Mouse (Mus musculus) embryonic facial prominence, embryonic 11.5 days (tissue): ENCODE measurements around the gene 1700003F12Rik. TPM values are rescaled to one million over a fixed set of nuclear protein-coding genes. Genes with fewer than 3 reads are reported as not detected.

ENCODE experiments used
- ATAC-seq: fragments of 200-750 bp; cut with Nextera tagmentation; replicated peaks from 2 replicates; pipeline ENCODE4 v1.8.0; 2017; ENCODE audit warnings: low read depth; ENCODE audit not compliant: insufficient number of reproducible peaks, low FRiP score, low TSS enrichment
- DNase-seq: peaks from one replicate; pipeline ENCODE4 v3.0.0-alpha.2; 2015; ENCODE audit warnings: low spot score
- H3K27ac ChIP-seq: fragments of 300-500 bp; sonication (generic); replicated peaks from 2 replicates; pipeline ENCODE4 v1.5.1; 2014; ENCODE audit warnings: mild to moderate bottlenecking, low read depth, low read length, control low read depth
- H3K27me3 ChIP-seq: fragments of 300-500 bp; sonication (generic); 2 replicates; pipeline ENCODE4 v1.6.1; 2014; ENCODE audit warnings: mild to moderate bottlenecking, low read length, moderate library complexity, mixed read lengths; ENCODE audit not compliant: control insufficient read depth, insufficient read depth
- H3K36me3 ChIP-seq: fragments of 300-500 bp; sonication (generic); replicated peaks from 2 replicates; pipeline ENCODE4 v1.6.1; 2014; ENCODE audit warnings: low read depth, mild to moderate bottlenecking, low read length, moderate library complexity, mixed read lengths; ENCODE audit not compliant: control insufficient read depth, insufficient read depth
- H3K4me1 ChIP-seq: fragments of 300-500 bp; sonication (generic); 2 replicates; pipeline ENCODE4 v1.6.1; 2014; ENCODE audit warnings: low read length, mixed read lengths; ENCODE audit not compliant: control insufficient read depth, insufficient read depth
- H3K4me2 ChIP-seq: fragments of 300-500 bp; sonication (generic); 2 replicates; pipeline ENCODE4 v1.6.1; 2014; ENCODE audit warnings: low read depth, mild to moderate bottlenecking, control low read depth, low read length, moderate library complexity
- H3K4me3 ChIP-seq: fragments of 300-500 bp; sonication (generic); 2 replicates; pipeline ENCODE4 v1.5.1; 2014; ENCODE audit warnings: low read depth, low read length, control low read depth
- H3K9ac ChIP-seq: fragments of 300-500 bp; sonication (generic); replicated peaks from 2 replicates; pipeline ENCODE4 v1.6.1; 2014; ENCODE audit warnings: mild to moderate bottlenecking, control low read depth, low read length
- H3K9me3 ChIP-seq: fragments of 300-500 bp; sonication (generic); replicated peaks from 2 replicates; pipeline ENCODE4 v1.6.1; 2016; ENCODE audit warnings: mild to moderate bottlenecking, low read length, inconsistent platforms, mixed read lengths; ENCODE audit not compliant: control insufficient read depth
- WGBS: fragments of 180-500 bp; shearing (Covaris S2); extraction: QIAGEN DNeasy Blood & Tissue Kit; methylation state at CpG from one replicate; pipeline ENCODE4 v1.1.7; 2014; 5-methylcytosine and 5-hydroxymethylcytosine counted together
- polyA plus RNA-seq: library from polyadenylated mRNA; unstranded; fragments of >200 nt; fragmentation: Nextera tagmentation; extraction: Ambion mirVana; gene quantifications from 2 replicates; pipeline ENCODE4 v1.2.1, GENCODE M21; 2014

1700003F12Rik gene
- polyA plus RNA-seq, 1 experiment from 2014 or later, result 1.5 TPM

GRCm38 (mm10) chr2:154570666-154571065, 23.8 kb downstream of the 1700003F12Rik start:
- Histone ChIP-seq H3K36me3 (no peaks in the 10 kb centered on the region), H3K9ac (no peak overlapping the region), H3K27me3 (no peaks in the 10 kb centered on the region), H3K4me2 (no peak overlapping the region), H3K4me3 (no peak overlapping the region), H3K4me1 (peaks cover 11% of the 10 kb centered on the region), H3K27ac (no peak overlapping the region), H3K9me3 (no peaks in the 10 kb centered on the region)
- ATAC-seq (no peak), DNase-seq (no peak)
- 68% methylated on average over 4 of the region's 4 CpGs for WGBS

- no peak overlapping the region for H3K4me2 ChIP-seq
- peaks cover 11% of the 10 kb centered on the region for H3K4me1 ChIP-seq
- H3K9ac ChIP-seq, result no peak overlapping the region
- H3K9me3 ChIP-seq, result no peaks in the 10 kb centered on the region
- WGBS, result 84% methylated on average over 4 of the region's 4 CpGs
- H3K27ac ChIP-seq, result no peak overlapping the region
- H3K36me3 ChIP-seq, result no peaks in the 10 kb centered on the region
- H3K4me3 ChIP-seq, result no peak overlapping the region
- H3K27me3 ChIP-seq, result no peaks in the 10 kb centered on the region
- DNase-seq (no peak), ATAC-seq (no peak)
Measured at GRCm38 (mm10) chr2:154571266-154571665, 24.4 kb downstream of the 1700003F12Rik start.

- H3K27me3 ChIP-seq, result no peaks in the 10 kb centered on the region
- H3K9me3 ChIP-seq, result no peaks in the 10 kb centered on the region
- H3K4me3 ChIP-seq, result no peak overlapping the region
- no peak overlapping the region for H3K9ac ChIP-seq
- ATAC-seq (no peak), DNase-seq (no peak)
- H3K27ac ChIP-seq, result no peak overlapping the region
- no peaks in the 10 kb centered on the region for H3K36me3 ChIP-seq
- peaks cover 11% of the 10 kb centered on the region for H3K4me1 ChIP-seq
- H3K4me2 ChIP-seq, result no peak overlapping the region
- 77% methylated on average over 8 of the region's 8 CpGs for whole genome bisulfite sequencing
Measured at GRCm38 (mm10) chr2:154571976-154572375, 25.1 kb downstream of the 1700003F12Rik start.

- DNase-seq, result no peak
- Histone ChIP-seq H3K4me1 (peaks cover 11% of the 10 kb centered on the region), H3K4me3 (no peak overlapping the region), H3K36me3 (no peaks in the 10 kb centered on the region), H3K9ac (no peak overlapping the region), H3K27me3 (no peaks in the 10 kb centered on the region), H3K27ac (no peak overlapping the region), H3K9me3 (no peaks in the 10 kb centered on the region), H3K4me2 (no peak overlapping the region)
- WGBS, result 88% methylated on average over 3 of the region's 3 CpGs
- no peak for ATAC-seq
Measured at GRCm38 (mm10) chr2:154572996-154573395, 26.1 kb downstream of the 1700003F12Rik start.

- H3K27me3 ChIP-seq, result no peaks in the 10 kb centered on the region
- no peak overlapping the region for H3K4me3 ChIP-seq
- H3K4me1 ChIP-seq, result no peaks in the 10 kb centered on the region
- DNase-seq, result no peak
- H3K9ac ChIP-seq, result no peak overlapping the region
- no peaks in the 10 kb centered on the region for H3K36me3 ChIP-seq
- no peak for ATAC-seq
- no peak overlapping the region for H3K27ac ChIP-seq
- 56% methylated on average over 7 of the region's 7 CpGs for WGBS
- H3K4me2 ChIP-seq, result no peak overlapping the region
- H3K9me3 ChIP-seq, result no peaks in the 10 kb centered on the region
Measured at GRCm38 (mm10) chr2:154574271-154574670, 27.4 kb downstream of the 1700003F12Rik start.

GRCm38 (mm10) chr2:154576876-154577743, 30.2 kb downstream of the 1700003F12Rik start:
- no peaks in the 10 kb centered on the region for H3K27me3 ChIP-seq
- H3K9me3 ChIP-seq, result no peaks in the 10 kb centered on the region
- no peak overlapping the region for H3K4me2 ChIP-seq
- no peaks in the 10 kb centered on the region for H3K4me1 ChIP-seq
- ATAC-seq (peak; percentile 60), DNase-seq (no peak)
- no peaks in the 10 kb centered on the region for H3K36me3 ChIP-seq
- no peak overlapping the region for H3K27ac ChIP-seq
- no peak overlapping the region for H3K4me3 ChIP-seq
- H3K9ac ChIP-seq, result no peak overlapping the region
- 42% methylated on average over 12 of the region's 12 CpGs for WGBS

GRCm38 (mm10) chr2:154577744-154578067, 30.8 kb downstream of the 1700003F12Rik start:
- no peaks in the 10 kb centered on the region for H3K9me3 ChIP-seq
- no peaks in the 10 kb centered on the region for H3K4me1 ChIP-seq
- H3K9ac ChIP-seq, result no peak overlapping the region
- 72% methylated on average over 6 of the region's 6 CpGs for WGBS
- ATAC-seq, result 0 out of 2 replicates have a peak, but pooled peaks have one; percentile 26
- no peak for DNase-seq
- no peaks in the 10 kb centered on the region for H3K36me3 ChIP-seq
- no peak overlapping the region for H3K4me2 ChIP-seq
- H3K4me3 ChIP-seq, result no peak overlapping the region
- H3K27me3 ChIP-seq, result no peaks in the 10 kb centered on the region
- H3K27ac ChIP-seq, result no peak overlapping the region

GRCm38 (mm10) chr2:154580586-154580985, 33.7 kb downstream of the 1700003F12Rik start:
- Histone ChIP-seq H3K36me3 (no peaks in the 10 kb centered on the region), H3K4me1 (no peaks in the 10 kb centered on the region), H3K9me3 (no peaks in the 10 kb centered on the region), H3K27me3 (no peaks in the 10 kb centered on the region), H3K27ac (no peak overlapping the region), H3K4me2 (no peak overlapping the region), H3K9ac (no peak overlapping the region), H3K4me3 (no peak overlapping the region)
- no peak for DNase-seq
- no peak for ATAC-seq
- 79% methylated on average over 8 of the region's 8 CpGs for WGBS
